In the genomic region with DNA sequence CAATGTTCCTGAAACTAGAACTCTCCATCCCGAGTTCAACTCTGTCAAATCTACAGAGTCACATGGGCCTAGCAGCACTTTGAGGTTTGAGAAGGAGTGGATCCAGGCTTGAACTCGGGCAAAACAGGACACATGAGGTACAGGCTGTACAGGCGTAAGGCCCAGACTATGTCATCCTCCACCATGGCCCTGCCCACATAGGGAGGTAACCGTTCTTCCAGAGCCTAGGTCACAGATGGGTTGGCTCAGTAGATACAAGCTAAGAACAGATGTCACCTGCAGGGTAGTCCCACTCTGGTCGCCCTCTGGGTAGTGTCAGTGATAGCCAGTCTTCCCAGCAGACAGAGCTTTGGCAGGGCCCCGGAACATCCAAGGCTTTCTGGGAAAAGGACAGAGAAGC, we compare ENCODE assay signal across 29 mouse cellular contexts. TPM values are rescaled to one million over a fixed set of nuclear protein-coding genes. Genes with fewer than 3 reads are reported as not detected.
DNase-seq lines count a peak whose midpoint lies in the region; ATAC-seq and TF ChIP-seq lines count a peak whose summit lies in the region.
"Had no signal": no experiment of that assay in that cellular context is flagged by ENCODE, and none has a peak within 500 bp of the region (broad histone marks: within the 10 kb centered on the region; RNA-seq: fewer than 3 reads in every experiment).

No protein-coding gene starts in this region.

- no peak for TF ChIP-seq POLR2A in kidney, adult 2 months (IDR thresholded peaks at IDR 0.05; ENCODE audit: low read depth, low read length)

- 0 out of 2 replicates have a peak, but pooled peaks have one; percentile 12 for ATAC-seq in kidney, embryonic 15.5 days (replicated peaks; ENCODE audit: low FRiP score)
- peak; percentile 56; the same call in 1 of the 2 replicates for ATAC-seq in liver, embryonic 14.5 days (ENCODE audit: insufficient read depth)
- peak; percentile 18; the same call in 1 of the 2 replicates for ATAC-seq in erythroid progenitor cell, adult 5-6 weeks (replicated peaks; ENCODE audit: low FRiP score, poor library complexity, severe bottlenecking)
- no peak for ATAC-seq in frontal cortex, adult (ENCODE audit: low TSS enrichment)
- ATAC-seq: forebrain, embryonic 13.5 days; forebrain, embryonic 16.5 days; hindbrain, postnatal 0 days had no signal

- WGBS in kidney, embryonic 15.5 days = 73% methylated on average over 6 of the region's 6 CpGs
- 77% methylated on average over 6 of the region's 6 CpGs for WGBS in kidney, adult 2 months
- 70% methylated on average over 6 of the region's 6 CpGs for WGBS in liver, embryonic 14.5 days (ENCODE audit: insufficient replicate concordance)

- no peak overlapping the region for H3K4me3 ChIP-seq in kidney, embryonic 15.5 days (replicated peaks)
- H3K4me3 ChIP-seq in kidney, adult 2 months (ENCODE audit: insufficient read depth, low read depth, low read length) = no peak overlapping the region
- H3K4me3 ChIP-seq in liver, embryonic 14.5 days (ENCODE audit: insufficient read depth in 1 of 2, low read depth in 2 of 2, low read length in 2 of 2) = no peak overlapping the region
- H3K4me3 ChIP-seq: embryonic facial prominence, embryonic 12.5 days; embryonic facial prominence, embryonic 15.5 days; erythroblast, embryonic 14.5 days; forebrain, embryonic 10.5 days; forebrain, embryonic 13.5 days; heart, adult 2 months; heart, embryonic 10.5 days; heart, embryonic 13.5 days had no signal

- H3K4me2 ChIP-seq in kidney, embryonic 15.5 days = no peak overlapping the region
- no peak overlapping the region for H3K4me2 ChIP-seq in liver, embryonic 14.5 days (ENCODE audit: low read depth)
- H3K4me2 ChIP-seq: embryonic facial prominence, embryonic 12.5 days; embryonic facial prominence, embryonic 15.5 days; forebrain, embryonic 13.5 days; heart, embryonic 13.5 days; hindbrain, embryonic 14.5 days had no signal

- H3K9ac ChIP-seq in kidney, embryonic 15.5 days = no peak overlapping the region
- H3K9ac ChIP-seq in liver, embryonic 14.5 days (replicated peaks) = no peak overlapping the region
- H3K9ac ChIP-seq: embryonic facial prominence, embryonic 12.5 days; embryonic facial prominence, embryonic 15.5 days; forebrain, embryonic 13.5 days; heart, embryonic 13.5 days; hindbrain, embryonic 14.5 days had no signal

- no peak for DNase-seq in kidney, adult 2 months
- no peak for DNase-seq in liver, embryonic 14.5 days (ENCODE audit: low read depth in 3 of 3, low spot score in 3 of 3)
- no peak for DNase-seq in liver
- DNase-seq in lung, postnatal 4 days = no peak
- DNase-seq: adrenal gland, postnatal 14 days; B cell, adult 2 months; cerebellum, adult 11 months; cerebellum, adult 2 months; cerebellum, adult 9-11 months; cerebellum, postnatal 25 days; gastrocnemius, postnatal 36 days; heart, adult 2 months; heart, postnatal 14 days; heart, postnatal 4 days had no signal

- TF ChIP-seq CTCF in kidney, adult 2 months (conservative IDR thresholded peaks at IDR 0.05; ENCODE audit: insufficient read depth, insufficient read length, low read depth, low read length) = no peak
- TF ChIP-seq CTCF in liver, embryonic 14.5 days (IDR thresholded peaks at IDR 0.05; ENCODE audit: low read depth) = no peak

- TF ChIP-seq EP300 in liver, embryonic 14.5 days (IDR thresholded peaks at IDR 0.05; ENCODE audit: low read depth) = no peak

- H3K4me1 ChIP-seq in kidney, embryonic 15.5 days = peaks cover 6% of the 10 kb centered on the region; the same call in 1 of the 2 replicates
- no peaks in the 10 kb centered on the region; the same call in 1 of the 2 replicates for H3K4me1 ChIP-seq in kidney, adult 2 months (ENCODE audit: control insufficient read depth, insufficient read depth, low read length)
- peaks cover 0 to 5% of the 10 kb centered on the region in 2 experiments; a peak in 2 of 4 replicates for H3K4me1 ChIP-seq in liver, embryonic 14.5 days (replicated peaks; ENCODE audit: control insufficient read depth in 2 of 2, insufficient read depth in 2 of 2, low read length in 1 of 2)
- H3K4me1 ChIP-seq: embryonic facial prominence, embryonic 12.5 days; embryonic facial prominence, embryonic 15.5 days; forebrain, embryonic 10.5 days; forebrain, embryonic 13.5 days; heart, embryonic 10.5 days; heart, embryonic 13.5 days had no signal

- H3K27ac ChIP-seq in kidney, embryonic 15.5 days = no peak overlapping the region
- no peak overlapping the region for H3K27ac ChIP-seq in kidney, adult 2 months (ENCODE audit: insufficient read depth, low read depth, low read length)
- no peak overlapping the region for H3K27ac ChIP-seq in liver, embryonic 14.5 days
- H3K27ac ChIP-seq: embryonic facial prominence, embryonic 12.5 days; embryonic facial prominence, embryonic 15.5 days; forebrain, embryonic 10.5 days; forebrain, embryonic 13.5 days; heart, adult 2 months; heart, embryonic 10.5 days; heart, embryonic 13.5 days; hindbrain, embryonic 14.5 days; hindbrain, postnatal 0 days had no signal

- no peaks in the 10 kb centered on the region for H3K9me3 ChIP-seq in kidney, embryonic 15.5 days (replicated peaks)
- H3K9me3 ChIP-seq in liver, embryonic 14.5 days (ENCODE audit: control insufficient read depth, low read length) = no peaks in the 10 kb centered on the region
- H3K9me3 ChIP-seq: embryonic facial prominence, embryonic 12.5 days; embryonic facial prominence, embryonic 15.5 days; forebrain, embryonic 13.5 days; heart, embryonic 10.5 days had no signal

- H3K36me3 ChIP-seq in kidney, embryonic 15.5 days = no peaks in the 10 kb centered on the region
- H3K36me3 ChIP-seq in kidney, adult 2 months (ENCODE audit: control insufficient read depth, insufficient read depth, low read length) = no peaks in the 10 kb centered on the region
- H3K36me3 ChIP-seq in liver, embryonic 14.5 days (replicated peaks; ENCODE audit: control insufficient read depth, insufficient read depth, low read depth) = no peaks in the 10 kb centered on the region
- H3K36me3 ChIP-seq: embryonic facial prominence, embryonic 12.5 days; embryonic facial prominence, embryonic 15.5 days; forebrain, embryonic 10.5 days; heart, embryonic 10.5 days had no signal

- H3K27me3 ChIP-seq in kidney, embryonic 15.5 days = no peaks in the 10 kb centered on the region
- H3K27me3 ChIP-seq in kidney, adult 2 months (replicated peaks; ENCODE audit: control insufficient read depth, insufficient read depth, low read length) = no peaks in the 10 kb centered on the region
- H3K27me3 ChIP-seq in liver, embryonic 14.5 days (ENCODE audit: control insufficient read depth, insufficient read depth, low read length) = no peaks in the 10 kb centered on the region
- H3K27me3 ChIP-seq: CH12.LX; embryonic facial prominence, embryonic 12.5 days; embryonic facial prominence, embryonic 15.5 days; forebrain, embryonic 13.5 days; heart, embryonic 13.5 days had no signal

RNA-seq across cellular contexts. Expression of gene Phospho1, which starts 37.8 kb away (rescaled TPM):
- polyA plus RNA-seq in kidney, embryonic 15.5 days (2015; fragmentation: Nextera tagmentation; extraction: Ambion mirVana) = 2.0 TPM in 1 of 2 replicates, not detected in the other
- polyA plus RNA-seq in kidney, adult 2 months (2012; rRNA removed) = 26.4 and 46.5 TPM in 2 replicates
- 21.4 and 22.0 TPM in 2 replicates for polyA plus RNA-seq in liver, embryonic 14.5 days (2012; rRNA removed)
- 5.7 and 6.6 TPM in 2 replicates for polyA plus RNA-seq in liver, embryonic 14.5 days (2014; fragmentation: Nextera tagmentation; extraction: Ambion mirVana)
- 10.1 and 12.6 TPM in 2 replicates for total RNA-seq in erythroid progenitor cell, adult 5-6 weeks (2015; ENCODE audit: low replicate concordance)
- 18.6 TPM in 1 of 2 replicates, not detected in the other for total RNA-seq in erythroid progenitor cell, adult 5-6 weeks (2017; ENCODE audit: low replicate concordance)
- polyA plus RNA-seq: embryonic facial prominence, embryonic 12.5 days; forebrain, embryonic 10.5 days; forebrain, embryonic 13.5 days; forebrain, embryonic 16.5 days; hindbrain, embryonic 11.5 days had no signal

RNA-seq across cellular contexts. Expression of gene Gngt2, which starts 50.5 kb away (rescaled TPM):
- 22.8 and 23.7 TPM in 2 replicates for polyA plus RNA-seq in kidney, embryonic 15.5 days (2015; fragmentation: Nextera tagmentation; extraction: Ambion mirVana)
- polyA plus RNA-seq in kidney, adult 2 months (2012; rRNA removed) = 8.0 and 10.3 TPM in 2 replicates
- 6.9 and 13.0 TPM in 2 replicates for polyA plus RNA-seq in liver, embryonic 14.5 days (2012; rRNA removed)
- polyA plus RNA-seq in liver, embryonic 14.5 days (2014; fragmentation: Nextera tagmentation; extraction: Ambion mirVana) = 16.5 and 17.5 TPM in 2 replicates
- total RNA-seq in erythroid progenitor cell, adult 5-6 weeks (2015; ENCODE audit: low replicate concordance) = 26.3 and 28.1 TPM in 2 replicates
- total RNA-seq in erythroid progenitor cell, adult 5-6 weeks (2017; ENCODE audit: low replicate concordance) = 14.6 and 20.5 TPM in 2 replicates

RNA-seq across cellular contexts. Expression of gene Abi3, which starts 55.8 kb away (rescaled TPM):
- 10.1 and 11.4 TPM in 2 replicates for polyA plus RNA-seq in kidney, embryonic 15.5 days (2015; fragmentation: Nextera tagmentation; extraction: Ambion mirVana)
- polyA plus RNA-seq in kidney, adult 2 months (2012; rRNA removed) = 21.8 and 25.0 TPM in 2 replicates
- polyA plus RNA-seq in liver, embryonic 14.5 days (2012; rRNA removed) = 4.9 and 6.2 TPM in 2 replicates
- 2.3 and 3.8 TPM in 2 replicates for polyA plus RNA-seq in liver, embryonic 14.5 days (2014; fragmentation: Nextera tagmentation; extraction: Ambion mirVana)
- total RNA-seq in erythroid progenitor cell, adult 5-6 weeks (2015; ENCODE audit: low replicate concordance) = 2.1 and 4.7 TPM in 2 replicates
- 2.3 and 16.0 TPM in 2 replicates for total RNA-seq in erythroid progenitor cell, adult 5-6 weeks (2017; ENCODE audit: low replicate concordance)
